Mouse (Mus musculus): ENCODE data around the gene Glce. TPM values are rescaled to one million over a fixed set of nuclear protein-coding genes. Genes with fewer than 3 reads are reported as not detected.

Glce gene
- polyA plus RNA-seq, 1 experiment: 32.0 TPM

- H3K79me2 ChIP-seq (ENCODE audit: control insufficient read depth, insufficient read depth): peaks cover 94% of the 10 kb centered on the region
- peak overlapping the region; percentile 45 for H3K4me2 ChIP-seq (ENCODE audit: low read depth)
- TF ChIP-seq SRF (IDR thresholded peaks at IDR 0.05; ENCODE audit: control insufficient read depth, insufficient read length, low read depth): no peak
- no peak for TF ChIP-seq POLR2A (IDR thresholded peaks at IDR 0.05; ENCODE audit: insufficient read length, low read depth)
- no peak for TF ChIP-seq TCF3 (IDR thresholded peaks at IDR 0.05; ENCODE audit: insufficient read length, low read depth)
- TF ChIP-seq MYOG (IDR thresholded peaks at IDR 0.05; ENCODE audit: control insufficient read depth in 1 of 3, insufficient read depth in 1 of 3, insufficient read length in 2 of 3, low read depth in 2 of 3): peak in 1 of 3 experiments; percentile 48
- peak in 2 of 3 experiments; percentile 56 to 69 for TF ChIP-seq MYOD1 (IDR thresholded peaks at IDR 0.05; ENCODE audit: control insufficient read depth in 1 of 3, insufficient read length in 2 of 3, low read depth in 2 of 3)
- TF ChIP-seq POLR2AphosphoS2 (IDR thresholded peaks at IDR 0.05; ENCODE audit: insufficient read length, low read depth): no peak
- TF ChIP-seq E2F4 (IDR thresholded peaks at IDR 0.05; ENCODE audit: insufficient read depth): no peak
- no peak for TF ChIP-seq REST (IDR thresholded peaks at IDR 0.05; ENCODE audit: insufficient read depth, insufficient read length)
- TF ChIP-seq TCF12 (IDR thresholded peaks at IDR 0.05; ENCODE audit: insufficient read depth, poor library complexity, severe bottlenecking): peak; percentile 36
- no peak for TF ChIP-seq MAX (IDR thresholded peaks at IDR 0.05; ENCODE audit: low read depth)
- TF ChIP-seq USF1 (IDR thresholded peaks at IDR 0.05; ENCODE audit: low read depth): no peak
- TF ChIP-seq CEBPB (IDR thresholded peaks at IDR 0.05; ENCODE audit: insufficient read depth, poor library complexity, severe bottlenecking): peak; percentile 94
- no peaks in the 10 kb centered on the region for H3K27me3 ChIP-seq (ENCODE audit: control insufficient read depth, insufficient read depth, insufficient read length)
- H3K4me3 ChIP-seq: no peak overlapping the region
- no peak overlapping the region for H3ac ChIP-seq (ENCODE audit: control insufficient read depth, insufficient read length)
- H3K36me3 ChIP-seq (ENCODE audit: control insufficient read depth, insufficient read depth): no peaks in the 10 kb centered on the region
These were observed 30.9 kb downstream of the Glce start for GRCm38 (mm10) chr9:62091604-62092003.

DNA sequence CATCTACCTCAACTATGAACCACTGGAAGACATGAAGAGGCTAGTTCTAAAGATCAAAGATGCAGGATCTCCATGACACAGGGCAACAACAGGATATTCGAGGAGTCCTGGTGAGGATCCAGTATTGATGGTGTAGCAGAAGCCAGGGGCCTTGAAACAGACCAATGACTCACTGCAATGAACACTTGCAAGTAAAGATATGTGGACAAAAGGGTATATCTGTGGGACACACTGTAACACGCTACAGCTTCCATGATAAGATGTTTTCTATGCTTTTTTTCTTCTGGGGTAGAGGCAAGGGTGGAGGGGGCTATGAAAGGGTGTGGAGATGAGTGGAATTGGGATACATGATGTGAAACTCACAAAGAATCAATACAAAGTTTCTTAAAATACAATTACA, 36.9 kb downstream of the Glce start:
- Histone ChIP-seq H3K27me3 (ENCODE audit: control insufficient read depth, insufficient read depth, insufficient read length) (no peaks in the 10 kb centered on the region), H3K4me3 (no peak overlapping the region), H3K36me3 (ENCODE audit: control insufficient read depth, insufficient read depth) (peaks cover 19% of the 10 kb centered on the region), H3K4me2 (ENCODE audit: low read depth) (no peak overlapping the region), H3ac (ENCODE audit: control insufficient read depth, insufficient read length) (no peak overlapping the region), H3K79me2 (ENCODE audit: control insufficient read depth, insufficient read depth) (peaks cover 84% of the 10 kb centered on the region)
- no peak for TF ChIP-seq POLR2A (IDR thresholded peaks at IDR 0.05; ENCODE audit: insufficient read length, low read depth)
- no peak for TF ChIP-seq POLR2AphosphoS2 (IDR thresholded peaks at IDR 0.05; ENCODE audit: insufficient read length, low read depth)
- TF ChIP-seq USF1 (IDR thresholded peaks at IDR 0.05; ENCODE audit: low read depth): no peak
- no peak for TF ChIP-seq REST (IDR thresholded peaks at IDR 0.05; ENCODE audit: insufficient read depth, insufficient read length)

DNA sequence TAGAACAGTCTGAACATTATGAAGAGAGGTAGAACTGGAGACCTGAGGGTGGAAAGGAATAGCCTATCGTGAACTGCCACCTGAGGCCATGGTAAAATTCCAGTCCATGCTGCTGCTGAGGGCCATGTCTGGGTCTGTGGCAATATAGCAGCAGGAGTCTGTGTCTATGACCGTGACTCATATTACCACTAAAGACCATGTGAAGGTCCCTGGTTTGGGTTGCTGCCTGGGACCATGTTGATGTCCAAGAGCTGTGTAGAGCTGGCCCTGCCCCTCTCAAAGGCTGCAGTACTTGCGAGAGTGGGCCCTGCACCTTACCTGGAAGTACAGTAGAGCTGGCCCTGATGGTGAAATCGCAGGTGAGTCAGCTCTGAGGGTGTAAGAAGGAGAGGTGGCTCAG, 37.6 kb downstream of the Glce start:
- Histone ChIP-seq H3K79me2 (ENCODE audit: control insufficient read depth, insufficient read depth) (peaks cover 84% of the 10 kb centered on the region), H3K27me3 (ENCODE audit: control insufficient read depth, insufficient read depth, insufficient read length) (no peaks in the 10 kb centered on the region), H3K36me3 (ENCODE audit: control insufficient read depth, insufficient read depth) (peaks cover 24% of the 10 kb centered on the region), H3K4me2 (ENCODE audit: low read depth) (peak overlapping the region; percentile 16), H3ac (ENCODE audit: control insufficient read depth, insufficient read length) (no peak overlapping the region), H3K4me3 (no peak overlapping the region)
- TF ChIP-seq REST (IDR thresholded peaks at IDR 0.05; ENCODE audit: insufficient read depth, insufficient read length) (no peak), USF1 (IDR thresholded peaks at IDR 0.05; ENCODE audit: low read depth) (no peak), TCF12 (IDR thresholded peaks at IDR 0.05; ENCODE audit: insufficient read depth, poor library complexity, severe bottlenecking) (no peak), CEBPB (IDR thresholded peaks at IDR 0.05; ENCODE audit: insufficient read depth, poor library complexity, severe bottlenecking) (no peak), MYOG (IDR thresholded peaks at IDR 0.05; ENCODE audit: control insufficient read depth in 1 of 3, insufficient read depth in 1 of 3, insufficient read length in 2 of 3, low read depth in 2 of 3) (no peak), POLR2A (IDR thresholded peaks at IDR 0.05; ENCODE audit: insufficient read length, low read depth) (no peak), POLR2AphosphoS2 (IDR thresholded peaks at IDR 0.05; ENCODE audit: insufficient read length, low read depth) (no peak), E2F4 (IDR thresholded peaks at IDR 0.05; ENCODE audit: insufficient read depth) (no peak), MAX (IDR thresholded peaks at IDR 0.05; ENCODE audit: low read depth) (no peak), SRF (IDR thresholded peaks at IDR 0.05; ENCODE audit: control insufficient read depth, insufficient read length, low read depth) (no peak), MYOD1 (IDR thresholded peaks at IDR 0.05; ENCODE audit: control insufficient read depth in 1 of 3, insufficient read length in 2 of 3, low read depth in 2 of 3) (no peak), TCF3 (IDR thresholded peaks at IDR 0.05; ENCODE audit: insufficient read length, low read depth) (no peak)

GRCm38 (mm10) chr9:62082986-62083385, 39.5 kb downstream of the Glce start:
- no peak overlapping the region for H3K4me3 ChIP-seq
- TF ChIP-seq TCF12 (IDR thresholded peaks at IDR 0.05; ENCODE audit: insufficient read depth, poor library complexity, severe bottlenecking) (peak; percentile 69), MYOG (IDR thresholded peaks at IDR 0.05; ENCODE audit: control insufficient read depth in 1 of 3, insufficient read depth in 1 of 3, insufficient read length in 2 of 3, low read depth in 2 of 3) (peak in 2 of 3 experiments; percentile 16 to 25), MYOD1 (IDR thresholded peaks at IDR 0.05; ENCODE audit: control insufficient read depth in 1 of 3, insufficient read length in 2 of 3, low read depth in 2 of 3) (peak; percentile 93 to 96 (median 94)), POLR2A (IDR thresholded peaks at IDR 0.05; ENCODE audit: insufficient read length, low read depth) (no peak), E2F4 (IDR thresholded peaks at IDR 0.05; ENCODE audit: insufficient read depth) (no peak)
- H3K27me3 ChIP-seq (ENCODE audit: control insufficient read depth, insufficient read depth, insufficient read length): no peaks in the 10 kb centered on the region
- peaks cover 30% of the 10 kb centered on the region for H3K36me3 ChIP-seq (ENCODE audit: control insufficient read depth, insufficient read depth)
- peak overlapping the region; percentile 36 for H3K4me2 ChIP-seq (ENCODE audit: low read depth)
- H3ac ChIP-seq (ENCODE audit: control insufficient read depth, insufficient read length): no peak overlapping the region
- H3K79me2 ChIP-seq (ENCODE audit: control insufficient read depth, insufficient read depth): peaks cover 78% of the 10 kb centered on the region

DNA sequence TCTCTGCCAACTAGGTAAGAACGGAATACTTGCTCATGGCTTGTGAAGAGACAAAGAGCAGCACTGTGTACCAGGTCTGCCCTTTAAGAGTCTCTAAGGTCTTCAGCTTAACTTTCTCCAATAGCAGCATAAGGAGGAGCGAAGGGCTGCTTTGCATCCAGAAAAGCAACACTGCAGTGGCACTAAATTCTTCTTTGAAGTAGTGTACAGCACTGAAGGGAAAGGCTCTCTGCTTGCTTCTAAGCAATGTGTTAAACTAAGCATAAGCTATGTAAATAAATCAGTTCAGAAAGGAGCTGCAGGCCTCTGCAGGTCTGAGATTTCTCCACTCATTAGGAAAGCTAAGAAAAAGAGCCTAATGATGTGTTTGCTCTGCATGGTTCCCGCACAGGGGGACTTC, 40.9 kb downstream of the Glce start:
- no peak overlapping the region for H3K4me2 ChIP-seq (ENCODE audit: low read depth)
- no peak overlapping the region for H3ac ChIP-seq (ENCODE audit: control insufficient read depth, insufficient read length)
- H3K36me3 ChIP-seq (ENCODE audit: control insufficient read depth, insufficient read depth): peaks cover 30% of the 10 kb centered on the region
- no peak for TF ChIP-seq MYOD1 (IDR thresholded peaks at IDR 0.05; ENCODE audit: control insufficient read depth in 1 of 3, insufficient read length in 2 of 3, low read depth in 2 of 3)
- TF ChIP-seq TCF12 (IDR thresholded peaks at IDR 0.05; ENCODE audit: insufficient read depth, poor library complexity, severe bottlenecking): no peak
- no peak for TF ChIP-seq CEBPB (IDR thresholded peaks at IDR 0.05; ENCODE audit: insufficient read depth, poor library complexity, severe bottlenecking)
- no peaks in the 10 kb centered on the region for H3K27me3 ChIP-seq (ENCODE audit: control insufficient read depth, insufficient read depth, insufficient read length)
- H3K4me3 ChIP-seq: no peak overlapping the region
- H3K79me2 ChIP-seq (ENCODE audit: control insufficient read depth, insufficient read depth): peaks cover 66% of the 10 kb centered on the region

Measured in myocyte (in vitro differentiated cells).